Mouse (Mus musculus): Measurements from ENCODE around the gene Nckipsd. TPM values are rescaled to one million over a fixed set of nuclear protein-coding genes. Genes with fewer than 3 reads are reported as not detected.

Gene Nckipsd
- polyA plus RNA-seq (2016; fragmentation: Nextera tagmentation; extraction: Ambion mirVana) = 9.2 and 10.8 TPM in 2 replicates

- H3K27me3 ChIP-seq (ENCODE audit: insufficient read depth, poor library complexity, severe bottlenecking) = no peaks in the 10 kb centered on the region
- peak; percentile 94 for DNase-seq (ENCODE audit: low spot score)
- H3K9me3 ChIP-seq = no peaks in the 10 kb centered on the region
- 3% methylated on average over 62 of the region's 62 CpGs for WGBS
- H3K4me3 ChIP-seq = peak within 1 kb of the TSS; percentile 87
- peak within 1 kb of the TSS; percentile 88 for H3K27ac ChIP-seq
- H3K4me1 ChIP-seq = peaks cover 34% of the 10 kb centered on the region
- peaks cover 65% of the 10 kb centered on the region for H3K36me3 ChIP-seq
These were observed at the start of gene Nckipsd for GRCm38 (mm10) chr9:108808163-108808665. Gene Nckipsd (plus strand): TSS chr9:108808368.

DNA sequence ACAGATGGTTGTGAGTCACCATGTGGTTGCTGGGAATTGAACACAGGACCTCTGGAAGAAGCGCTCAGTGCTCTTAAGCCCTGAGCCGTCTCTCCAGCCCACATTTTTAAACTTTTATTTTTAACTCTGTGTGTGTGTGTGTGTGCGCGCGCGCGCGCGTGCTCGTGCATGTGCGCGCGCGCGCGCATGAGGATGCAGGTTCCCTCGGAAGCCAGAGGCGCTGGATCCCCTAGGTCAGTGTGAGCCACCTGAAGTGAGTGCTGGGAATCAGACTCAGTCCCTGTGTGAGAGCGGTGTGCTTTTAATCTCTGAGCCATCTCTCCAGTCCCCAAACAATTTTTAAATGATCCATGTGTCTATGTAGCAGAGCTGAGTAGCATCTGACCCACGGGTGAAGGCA is 49.0 kb upstream of the Nckipsd start:
- H3K27ac ChIP-seq = no peak overlapping the region
- no peak overlapping the region for H3K4me3 ChIP-seq
- DNase-seq (ENCODE audit: low spot score) = no peak
- 89% methylated on average over 20 of the region's 20 CpGs for WGBS
- no peaks in the 10 kb centered on the region for H3K27me3 ChIP-seq (ENCODE audit: insufficient read depth, poor library complexity, severe bottlenecking)
- H3K9me3 ChIP-seq = no peaks in the 10 kb centered on the region
- no peaks in the 10 kb centered on the region for H3K36me3 ChIP-seq
- no peaks in the 10 kb centered on the region for H3K4me1 ChIP-seq

GRCm38 (mm10) chr9:108759805-108760204 is 48.4 kb upstream of the Nckipsd start:
- Histone ChIP-seq H3K4me3 (no peak overlapping the region), H3K27me3 (ENCODE audit: insufficient read depth, poor library complexity, severe bottlenecking) (no peaks in the 10 kb centered on the region), H3K4me1 (no peaks in the 10 kb centered on the region), H3K27ac (no peak overlapping the region), H3K36me3 (no peaks in the 10 kb centered on the region), H3K9me3 (no peaks in the 10 kb centered on the region)
- 52% methylated on average over 2 of the region's 2 CpGs for WGBS
- no peak for DNase-seq (ENCODE audit: low spot score)

GRCm38 (mm10) chr9:108761561-108761960 is 46.6 kb upstream of the Nckipsd start:
- Histone ChIP-seq H3K27me3 (ENCODE audit: insufficient read depth, poor library complexity, severe bottlenecking) (no peaks in the 10 kb centered on the region), H3K36me3 (no peaks in the 10 kb centered on the region), H3K27ac (no peak overlapping the region), H3K4me3 (no peak overlapping the region), H3K4me1 (no peaks in the 10 kb centered on the region), H3K9me3 (no peaks in the 10 kb centered on the region)
- DNase-seq (ENCODE audit: low spot score) = no peak

- Histone ChIP-seq H3K9me3 (no peaks in the 10 kb centered on the region), H3K36me3 (no peaks in the 10 kb centered on the region), H3K4me3 (no peak overlapping the region), H3K27ac (no peak overlapping the region), H3K4me1 (no peaks in the 10 kb centered on the region), H3K27me3 (ENCODE audit: insufficient read depth, poor library complexity, severe bottlenecking) (no peaks in the 10 kb centered on the region)
- 52% methylated on average over 10 of the region's 10 CpGs for WGBS
- DNase-seq (ENCODE audit: low spot score) = no peak
These were observed 43.2 kb upstream of the Nckipsd start for GRCm38 (mm10) chr9:108764971-108765370.

GRCm38 (mm10) chr9:108776614-108777013 is 31.6 kb upstream of the Nckipsd start:
- H3K27ac ChIP-seq = no peak overlapping the region
- no peaks in the 10 kb centered on the region; the same call in 1 of the 2 replicates for H3K9me3 ChIP-seq
- no peak overlapping the region for H3K4me3 ChIP-seq
- no peaks in the 10 kb centered on the region for H3K27me3 ChIP-seq (ENCODE audit: insufficient read depth, poor library complexity, severe bottlenecking)
- WGBS = 79% methylated on average over 4 of the region's 4 CpGs
- no peak for DNase-seq (ENCODE audit: low spot score)
- H3K4me1 ChIP-seq = 0 out of 2 replicates have a peak, but pooled peaks cover 4% of the 10 kb centered on the region
- no peaks in the 10 kb centered on the region for H3K36me3 ChIP-seq

GRCm38 (mm10) chr9:108777276-108777675 is 30.9 kb upstream of the Nckipsd start:
- no peak for DNase-seq (ENCODE audit: low spot score)
- no peaks in the 10 kb centered on the region for H3K27me3 ChIP-seq (ENCODE audit: insufficient read depth, poor library complexity, severe bottlenecking)
- H3K36me3 ChIP-seq = no peaks in the 10 kb centered on the region
- no peak overlapping the region for H3K4me3 ChIP-seq
- H3K4me1 ChIP-seq = peaks cover 9% of the 10 kb centered on the region
- H3K27ac ChIP-seq = no peak overlapping the region
- 72% methylated on average over 4 of the region's 4 CpGs for WGBS
- H3K9me3 ChIP-seq = no peaks in the 10 kb centered on the region; the same call in 1 of the 2 replicates

DNA sequence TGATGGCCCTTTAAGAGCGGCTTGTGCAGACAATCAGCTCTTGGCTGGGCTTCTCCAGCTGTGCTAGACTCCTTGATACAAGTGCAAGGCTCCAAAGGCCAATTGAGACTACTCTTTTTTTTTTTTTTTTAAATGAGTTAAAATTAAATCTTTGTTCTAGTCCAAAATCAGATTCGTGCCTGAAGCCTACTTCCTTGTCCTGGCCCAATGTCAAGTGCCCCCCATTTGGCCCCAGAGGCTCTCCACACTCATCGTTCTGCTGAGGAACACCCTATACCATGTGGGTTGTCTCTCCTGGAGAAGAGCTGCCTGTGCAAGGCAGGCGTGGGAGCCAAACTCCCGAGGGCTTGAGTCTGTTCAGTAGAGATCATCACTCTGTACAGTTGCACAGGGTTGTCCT is 27.2 kb upstream of the Nckipsd start:
- 68% methylated on average over 5 of the region's 5 CpGs for WGBS

DNA sequence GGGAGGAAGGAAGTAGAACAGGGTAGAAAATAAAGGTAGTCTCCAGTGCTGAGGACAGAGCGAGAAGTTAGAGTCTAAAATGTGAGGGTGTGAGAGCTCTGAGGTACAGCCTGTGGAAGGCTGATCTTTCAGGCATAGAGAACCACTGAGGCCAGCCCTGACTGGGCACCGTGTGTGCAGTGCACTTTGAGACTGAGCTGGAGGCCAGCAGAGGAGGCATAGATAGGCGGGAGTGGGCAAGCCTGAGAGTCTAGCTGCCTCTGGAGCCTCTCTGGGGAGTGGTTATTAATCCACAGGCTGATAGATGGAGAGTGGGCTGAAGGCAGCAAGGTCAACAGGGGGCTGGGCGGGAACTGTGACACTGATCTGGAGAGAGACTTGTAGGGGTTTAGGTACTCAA is 26.3 kb upstream of the Nckipsd start:
- Histone ChIP-seq H3K27ac (peak overlapping the region; percentile 56; the same call in 1 of the 2 replicates), H3K27me3 (ENCODE audit: insufficient read depth, poor library complexity, severe bottlenecking) (no peaks in the 10 kb centered on the region), H3K4me3 (no peak overlapping the region), H3K4me1 (peaks cover 33% of the 10 kb centered on the region), H3K9me3 (no peaks in the 10 kb centered on the region), H3K36me3 (0 out of 2 replicates have a peak, but pooled peaks cover 4% of the 10 kb centered on the region)
- 55% methylated on average over 4 of the region's 4 CpGs for whole genome bisulfite sequencing
- no peak for DNase-seq (ENCODE audit: low spot score)

More for the DNA sequence above, 27.2 kb upstream of the Nckipsd start:
- H3K4me1 ChIP-seq = peaks cover 31% of the 10 kb centered on the region
- no peak overlapping the region for H3K27ac ChIP-seq
- H3K36me3 ChIP-seq = no peaks in the 10 kb centered on the region
- H3K27me3 ChIP-seq (ENCODE audit: insufficient read depth, poor library complexity, severe bottlenecking) = no peaks in the 10 kb centered on the region
- DNase-seq (ENCODE audit: low spot score) = no peak
- no peak overlapping the region for H3K4me3 ChIP-seq
- H3K9me3 ChIP-seq = no peaks in the 10 kb centered on the region

DNA sequence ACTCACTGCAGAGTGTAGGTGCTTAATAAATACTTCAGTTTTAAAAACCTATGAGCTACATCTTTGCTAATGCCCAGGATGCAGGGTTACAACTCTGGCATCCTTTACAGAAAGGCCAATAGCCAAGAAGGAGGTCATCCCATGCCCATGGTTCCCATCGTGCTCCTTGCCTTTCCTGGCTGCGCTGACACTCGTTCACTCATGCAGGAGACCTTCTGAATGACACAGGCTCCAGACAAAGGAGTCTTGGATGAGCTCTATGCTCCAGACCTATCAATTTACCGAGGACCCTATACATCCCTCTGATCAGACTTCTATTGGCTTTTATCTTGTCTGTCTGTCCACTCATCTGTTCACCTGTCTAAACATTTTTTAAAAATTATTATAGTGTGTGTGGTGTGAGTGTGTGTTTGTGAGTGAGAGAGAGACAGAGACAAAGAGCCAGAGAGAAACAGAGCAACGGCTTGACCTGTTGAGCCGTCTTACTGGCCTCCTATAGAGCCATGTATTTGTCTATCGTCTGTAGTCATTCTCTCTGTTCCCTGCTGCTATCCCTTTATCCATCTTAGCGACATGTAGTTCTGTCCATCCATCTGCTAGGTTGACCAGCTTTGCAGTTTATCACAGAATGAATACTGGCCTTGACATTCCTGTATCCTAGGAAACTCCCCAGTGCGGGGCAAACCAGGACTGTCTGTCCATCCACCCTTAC is 25.2 kb upstream of the Nckipsd start:
- Histone ChIP-seq H3K9me3 (no peaks in the 10 kb centered on the region), H3K27ac (peak overlapping the region; percentile 99), H3K4me1 (peaks cover 41% of the 10 kb centered on the region), H3K4me3 (peak overlapping the region; percentile 96), H3K36me3 (0 out of 2 replicates have a peak, but pooled peaks cover 13% of the 10 kb centered on the region), H3K27me3 (ENCODE audit: insufficient read depth, poor library complexity, severe bottlenecking) (no peaks in the 10 kb centered on the region)
- no peak for DNase-seq (ENCODE audit: low spot score)
- 34% methylated on average over 9 of the region's 9 CpGs for WGBS

DNA sequence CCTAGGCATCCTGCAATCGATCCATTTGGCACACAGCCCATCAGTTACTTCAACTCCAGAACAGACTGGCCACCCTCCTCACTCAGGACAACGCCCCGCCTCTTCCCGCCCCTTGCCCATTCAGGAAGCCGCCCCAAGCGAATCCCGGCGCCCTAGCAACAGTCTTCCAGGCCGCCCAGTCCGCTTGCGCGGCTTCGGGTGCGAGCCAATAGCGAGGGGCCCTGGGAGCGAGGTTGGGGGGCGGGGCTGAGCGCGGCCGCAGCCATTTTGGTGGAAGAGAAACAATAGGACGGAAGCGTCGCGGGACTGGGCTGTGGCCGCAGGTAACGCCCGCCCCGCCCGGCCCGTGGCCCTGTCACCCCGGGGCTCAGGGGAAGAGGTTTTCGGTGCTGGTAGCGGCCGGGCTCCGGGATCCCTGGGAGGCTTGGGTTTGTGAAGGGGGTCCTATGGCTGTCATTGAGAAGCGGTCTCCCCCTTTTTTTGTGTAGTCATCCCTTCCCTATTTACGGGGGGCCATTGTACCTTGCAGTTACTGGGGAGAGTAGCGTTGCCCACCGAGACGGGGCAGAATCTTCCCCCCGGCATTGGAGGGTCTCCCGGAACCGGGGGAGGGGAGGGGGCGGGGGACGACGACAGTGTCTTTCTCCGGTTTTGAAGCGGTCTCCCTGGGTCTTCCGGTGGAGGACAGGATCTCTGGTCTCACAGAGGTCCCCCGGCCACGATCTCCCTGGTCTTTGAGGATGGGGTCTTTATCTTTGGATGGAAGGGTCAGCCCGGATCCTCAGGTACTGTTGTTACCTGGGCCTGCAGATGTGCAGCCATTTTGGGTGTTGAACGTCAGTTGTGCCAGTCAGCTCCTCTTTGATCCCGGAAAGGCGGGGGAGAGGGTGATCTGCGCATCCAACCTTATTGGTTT is 24.4 kb upstream of the Nckipsd start, which contains the start of gene Ip6k2:
Gene Ip6k2, plus strand, starts transcription at position 249 of the 916 bp plus-strand sequence.
- Histone ChIP-seq H3K27ac (peak within 1 kb of the TSS; percentile 99), H3K36me3 (0 out of 2 replicates have a peak, but pooled peaks cover 16% of the 10 kb centered on the region), H3K9me3 (no peaks in the 10 kb centered on the region), H3K4me1 (peaks cover 48% of the 10 kb centered on the region), H3K4me3 (peak within 1 kb of the TSS; percentile 96), H3K27me3 (ENCODE audit: insufficient read depth, poor library complexity, severe bottlenecking) (no peaks in the 10 kb centered on the region)
- peak; percentile 99 for DNase-seq (ENCODE audit: low spot score)
- WGBS = under 1% methylated on average over 56 of the region's 56 CpGs

- Histone ChIP-seq H3K36me3 (0 out of 2 replicates have a peak, but pooled peaks cover 16% of the 10 kb centered on the region), H3K4me1 (peaks cover 56% of the 10 kb centered on the region), H3K4me3 (peak overlapping the region; percentile 96), H3K27ac (no peak overlapping the region), H3K9me3 (no peaks in the 10 kb centered on the region), H3K27me3 (ENCODE audit: insufficient read depth, poor library complexity, severe bottlenecking) (no peaks in the 10 kb centered on the region)
- DNase-seq (ENCODE audit: low spot score) = no peak
These were observed 22.8 kb upstream of the Nckipsd start for GRCm38 (mm10) chr9:108785416-108785815.

DNA sequence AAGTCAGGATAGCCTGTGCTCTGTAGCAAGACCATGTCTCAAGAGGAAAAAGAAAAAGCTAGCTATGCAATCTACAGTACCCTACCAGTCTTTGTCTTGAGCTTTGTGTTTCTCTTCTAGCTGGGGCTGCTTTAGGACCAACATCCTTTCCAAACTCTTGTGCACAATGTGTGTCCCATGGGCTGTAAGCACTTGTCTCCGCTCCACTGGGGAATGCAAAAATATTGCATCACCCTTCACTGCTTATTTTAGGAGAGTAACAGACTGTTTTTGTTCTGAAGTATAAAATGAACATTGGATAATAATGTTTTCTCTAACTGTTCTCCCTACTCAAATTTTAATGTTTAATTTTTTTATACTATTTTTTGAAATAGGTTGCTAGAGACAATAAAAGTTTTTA is 21.7 kb upstream of the Nckipsd start:
- WGBS = 90% methylated on average over 1 of the region's 1 CpGs
- Histone ChIP-seq H3K27ac (no peak overlapping the region), H3K36me3 (0 out of 2 replicates have a peak, but pooled peaks cover 16% of the 10 kb centered on the region), H3K27me3 (ENCODE audit: insufficient read depth, poor library complexity, severe bottlenecking) (no peaks in the 10 kb centered on the region), H3K9me3 (no peaks in the 10 kb centered on the region), H3K4me1 (peaks cover 56% of the 10 kb centered on the region), H3K4me3 (no peak overlapping the region)
- no peak for DNase-seq (ENCODE audit: low spot score)

All from heart, embryonic 10.5 days (tissue).